Mouse (Mus musculus): Measurements from ENCODE around the gene Rasl11a. TPM values are rescaled to one million over a fixed set of nuclear protein-coding genes. Genes with fewer than 3 reads are reported as not detected.

Gene Rasl11a
- polyA plus RNA-seq, 1 experiment: not detected

GRCm38 (mm10) chr5:146857620-146858019 lies 12.7 kb downstream of the Rasl11a start:
- 92% methylated on average over 8 of the region's 8 CpGs for WGBS
- Histone ChIP-seq H3K4me3 (ENCODE audit: insufficient read depth, low read depth, low read length) (no peak overlapping the region), H3K27ac (ENCODE audit: insufficient read depth, low read depth, low read length) (no peak overlapping the region), H3K4me1 (ENCODE audit: control insufficient read depth, insufficient read depth, low read length) (peaks cover 19% of the 10 kb centered on the region)
- TF ChIP-seq CTCF (IDR thresholded peaks at IDR 0.05; ENCODE audit: insufficient read depth, low read depth, low read length) (no peak), POLR2A (IDR thresholded peaks at IDR 0.05; ENCODE audit: insufficient read depth, low read depth, low read length) (no peak)

GRCm38 (mm10) chr5:146858772-146859171 lies 13.9 kb downstream of the Rasl11a start:
- 65% methylated on average over 9 of the region's 9 CpGs for WGBS
- TF ChIP-seq CTCF (IDR thresholded peaks at IDR 0.05; ENCODE audit: insufficient read depth, low read depth, low read length) (no peak), POLR2A (IDR thresholded peaks at IDR 0.05; ENCODE audit: insufficient read depth, low read depth, low read length) (no peak)
- H3K4me1 ChIP-seq (ENCODE audit: control insufficient read depth, insufficient read depth, low read length): peaks cover 19% of the 10 kb centered on the region
- no peak overlapping the region for H3K4me3 ChIP-seq (ENCODE audit: insufficient read depth, low read depth, low read length)
- H3K27ac ChIP-seq (ENCODE audit: insufficient read depth, low read depth, low read length): no peak overlapping the region

- TF ChIP-seq CTCF (IDR thresholded peaks at IDR 0.05; ENCODE audit: insufficient read depth, low read depth, low read length) (no peak), POLR2A (IDR thresholded peaks at IDR 0.05; ENCODE audit: insufficient read depth, low read depth, low read length) (no peak)
- WGBS: 62% methylated on average over 8 of the region's 8 CpGs
- Histone ChIP-seq H3K4me1 (ENCODE audit: control insufficient read depth, insufficient read depth, low read length) (peaks cover 19% of the 10 kb centered on the region), H3K27ac (ENCODE audit: insufficient read depth, low read depth, low read length) (no peak overlapping the region), H3K4me3 (ENCODE audit: insufficient read depth, low read depth, low read length) (no peak overlapping the region)
These were observed 14.4 kb downstream of the Rasl11a start for GRCm38 (mm10) chr5:146859246-146859645.

- peaks cover 19% of the 10 kb centered on the region for H3K4me1 ChIP-seq (ENCODE audit: control insufficient read depth, insufficient read depth, low read length)
- H3K4me3 ChIP-seq (ENCODE audit: insufficient read depth, low read depth, low read length): no peak overlapping the region
- TF ChIP-seq POLR2A (IDR thresholded peaks at IDR 0.05; ENCODE audit: insufficient read depth, low read depth, low read length) (no peak), CTCF (IDR thresholded peaks at IDR 0.05; ENCODE audit: insufficient read depth, low read depth, low read length) (no peak)
- no peak overlapping the region for H3K27ac ChIP-seq (ENCODE audit: insufficient read depth, low read depth, low read length)
- WGBS: 80% methylated on average over 18 of the region's 18 CpGs
These were observed 15.5 kb downstream of the Rasl11a start for GRCm38 (mm10) chr5:146860222-146860998.

GRCm38 (mm10) chr5:146861588-146861987 lies 16.7 kb downstream of the Rasl11a start:
- no peak for TF ChIP-seq POLR2A (IDR thresholded peaks at IDR 0.05; ENCODE audit: insufficient read depth, low read depth, low read length)
- no peak for TF ChIP-seq CTCF (IDR thresholded peaks at IDR 0.05; ENCODE audit: insufficient read depth, low read depth, low read length)
- no peak overlapping the region for H3K4me3 ChIP-seq (ENCODE audit: insufficient read depth, low read depth, low read length)
- 19% methylated on average over 7 of the region's 7 CpGs for WGBS
- H3K27ac ChIP-seq (ENCODE audit: insufficient read depth, low read depth, low read length): peak overlapping the region; percentile 14; the same call in 1 of the 2 replicates
- H3K4me1 ChIP-seq (ENCODE audit: control insufficient read depth, insufficient read depth, low read length): peaks cover 23% of the 10 kb centered on the region

GRCm38 (mm10) chr5:146865511-146865910 lies 20.6 kb downstream of the Rasl11a start:
- Histone ChIP-seq H3K4me1 (ENCODE audit: control insufficient read depth, insufficient read depth, low read length) (peaks cover 33% of the 10 kb centered on the region), H3K4me3 (ENCODE audit: insufficient read depth, low read depth, low read length) (no peak overlapping the region), H3K27ac (ENCODE audit: insufficient read depth, low read depth, low read length) (no peak overlapping the region)
- no peak for TF ChIP-seq CTCF (IDR thresholded peaks at IDR 0.05; ENCODE audit: insufficient read depth, low read depth, low read length)
- no peak for TF ChIP-seq POLR2A (IDR thresholded peaks at IDR 0.05; ENCODE audit: insufficient read depth, low read depth, low read length)
- 82% methylated on average over 4 of the region's 4 CpGs for WGBS

GRCm38 (mm10) chr5:146866277-146866676 lies 21.4 kb downstream of the Rasl11a start:
- H3K4me3 ChIP-seq (ENCODE audit: insufficient read depth, low read depth, low read length): no peak overlapping the region
- WGBS: 86% methylated on average over 2 of the region's 2 CpGs

GRCm38 (mm10) chr5:146867246-146867945 lies 22.5 kb downstream of the Rasl11a start:
- peaks cover 23% of the 10 kb centered on the region for H3K4me1 ChIP-seq (ENCODE audit: control insufficient read depth, insufficient read depth, low read length)
- 6% methylated on average over 19 of the region's 19 CpGs for WGBS
- peak overlapping the region; percentile 82 for H3K27ac ChIP-seq (ENCODE audit: insufficient read depth, low read depth, low read length)
- TF ChIP-seq POLR2A (IDR thresholded peaks at IDR 0.05; ENCODE audit: insufficient read depth, low read depth, low read length) (no peak), CTCF (IDR thresholded peaks at IDR 0.05; ENCODE audit: insufficient read depth, low read depth, low read length) (no peak)
- no peak overlapping the region for H3K4me3 ChIP-seq (ENCODE audit: insufficient read depth, low read depth, low read length)

More at GRCm38 (mm10) chr5:146866277-146866676, 21.4 kb downstream of the Rasl11a start:
- peaks cover 31% of the 10 kb centered on the region for H3K4me1 ChIP-seq (ENCODE audit: control insufficient read depth, insufficient read depth, low read length)
- TF ChIP-seq CTCF (IDR thresholded peaks at IDR 0.05; ENCODE audit: insufficient read depth, low read depth, low read length): no peak
- TF ChIP-seq POLR2A (IDR thresholded peaks at IDR 0.05; ENCODE audit: insufficient read depth, low read depth, low read length): no peak
- 0 out of 2 replicates have a peak overlapping the region, but pooled peaks have one; percentile 26 for H3K27ac ChIP-seq (ENCODE audit: insufficient read depth, low read depth, low read length)

- Histone ChIP-seq H3K4me1 (ENCODE audit: control insufficient read depth, insufficient read depth, low read length) (peaks cover 23% of the 10 kb centered on the region), H3K4me3 (ENCODE audit: insufficient read depth, low read depth, low read length) (no peak overlapping the region), H3K27ac (ENCODE audit: insufficient read depth, low read depth, low read length) (peak overlapping the region; percentile 82)
- WGBS: 25% methylated on average over 4 of the region's 4 CpGs
- TF ChIP-seq POLR2A (IDR thresholded peaks at IDR 0.05; ENCODE audit: insufficient read depth, low read depth, low read length): no peak
- no peak for TF ChIP-seq CTCF (IDR thresholded peaks at IDR 0.05; ENCODE audit: insufficient read depth, low read depth, low read length)
These were observed 23.1 kb downstream of the Rasl11a start for GRCm38 (mm10) chr5:146867946-146868314.

Data from olfactory bulb, adult 2 months (tissue).